In the genomic region with DNA sequence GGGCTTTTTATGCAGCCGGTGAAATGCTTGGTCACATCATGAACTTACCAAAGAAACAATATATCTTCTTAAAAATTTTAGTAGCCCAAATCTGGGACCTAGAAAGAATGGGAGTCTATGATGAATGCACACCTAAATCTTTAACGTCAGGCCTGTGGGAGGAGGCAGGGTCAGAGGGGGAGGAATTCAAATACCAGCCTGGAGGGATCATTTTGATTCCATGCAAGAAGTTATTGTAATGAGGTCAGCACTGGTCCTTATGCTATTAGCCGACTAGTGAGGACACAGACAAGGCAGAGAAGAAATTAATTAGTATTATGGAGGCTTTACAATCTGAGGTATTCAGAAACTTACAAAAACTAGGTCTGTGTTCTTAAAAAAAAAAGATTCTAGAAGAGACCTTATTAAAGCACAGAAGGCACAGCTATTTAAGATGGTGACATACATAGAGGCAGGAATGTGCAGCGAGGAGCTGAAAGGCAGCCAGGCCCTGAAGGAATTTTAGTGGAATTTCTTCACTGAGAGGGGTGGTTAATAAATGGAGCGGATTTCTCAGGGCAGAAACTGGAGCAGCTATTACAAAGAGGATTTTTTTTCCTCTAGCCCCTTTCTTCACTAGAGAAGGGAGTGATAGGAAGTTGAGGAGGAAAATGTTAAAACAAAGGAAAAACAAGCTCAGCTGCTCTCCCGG, we compare ENCODE assay signal across 10 mouse cellular contexts.
DNase-seq lines count a peak whose midpoint lies in the region; ATAC-seq lines count a peak whose summit lies in the region.
"Had no signal": no experiment of that assay in that cellular context is flagged by ENCODE, and none has a peak within 500 bp of the region (broad histone marks: within the 10 kb centered on the region; RNA-seq: fewer than 3 reads in every experiment).

No protein-coding gene starts in this region.

- H3K4me3 ChIP-seq in heart, embryonic 15.5 days: no peak overlapping the region
- H3K4me3 ChIP-seq in kidney, embryonic 16.5 days (ENCODE audit: low read length): no peak overlapping the region
- H3K4me3 ChIP-seq: neural tube, embryonic 12.5 days had no signal

- no peaks in the 10 kb centered on the region for H3K36me3 ChIP-seq in heart, embryonic 15.5 days
- H3K36me3 ChIP-seq in kidney, embryonic 16.5 days (ENCODE audit: insufficient read depth, low read length): no peaks in the 10 kb centered on the region
- H3K36me3 ChIP-seq: neural tube, embryonic 12.5 days had no signal

- WGBS in heart, embryonic 15.5 days: 33% methylated on average over 6 of the region's 6 CpGs
- 20% methylated on average over 6 of the region's 6 CpGs for WGBS in kidney, embryonic 16.5 days

- H3K4me2 ChIP-seq in heart, embryonic 15.5 days: no peak overlapping the region
- H3K4me2 ChIP-seq in kidney, embryonic 16.5 days (replicated peaks; ENCODE audit: low read depth, low read length): no peak overlapping the region
- H3K4me2 ChIP-seq: neural tube, embryonic 12.5 days had no signal

- H3K9ac ChIP-seq in heart, embryonic 15.5 days: no peak overlapping the region
- no peak overlapping the region for H3K9ac ChIP-seq in kidney, embryonic 16.5 days (replicated peaks; ENCODE audit: low read length)
- H3K9ac ChIP-seq: neural tube, embryonic 12.5 days had no signal

- DNase-seq in heart, postnatal 25 days (ENCODE audit: low spot score): no peak
- DNase-seq in Muller cell, postnatal 12 days (ENCODE audit: inconsistent ontology term): peak; percentile 83
- DNase-seq in embryo, embryonic 10.5 days (ENCODE audit: low spot score): peak; percentile 46
- DNase-seq in T-cell, adult 2 months (ENCODE audit: low spot score): no peak
- DNase-seq in c-Kit-positive CD71-positive TER-119-positive erythroid progenitor cells, embryonic 14.5 days (ENCODE audit: low spot score): no peak
- no peak for DNase-seq in thymus, postnatal 10 days (ENCODE audit: low spot score in 2 of 2)

- peak overlapping the region; percentile 50 for H3K27ac ChIP-seq in heart, embryonic 15.5 days
- H3K27ac ChIP-seq in kidney, embryonic 16.5 days (ENCODE audit: low read length): peak overlapping the region; percentile 74; the same call in 1 of the 2 replicates
- H3K27ac ChIP-seq: neural tube, embryonic 12.5 days had no signal

- no peaks in the 10 kb centered on the region for H3K9me3 ChIP-seq in heart, embryonic 15.5 days (replicated peaks)
- no peaks in the 10 kb centered on the region for H3K9me3 ChIP-seq in kidney, embryonic 16.5 days (ENCODE audit: low read length)
- H3K9me3 ChIP-seq: neural tube, embryonic 12.5 days had no signal

- no peaks in the 10 kb centered on the region for H3K27me3 ChIP-seq in heart, embryonic 15.5 days
- H3K27me3 ChIP-seq in kidney, embryonic 16.5 days (ENCODE audit: insufficient read depth, low read length): no peaks in the 10 kb centered on the region
- H3K27me3 ChIP-seq: neural tube, embryonic 12.5 days had no signal

- ATAC-seq in heart, embryonic 15.5 days (replicated peaks; ENCODE audit: insufficient number of reproducible peaks, insufficient read depth, low FRiP score, low read depth): no peak
- peak; percentile 63; the same call in 1 of the 2 replicates for ATAC-seq in kidney, embryonic 16.5 days (ENCODE audit: low FRiP score, low TSS enrichment)
- ATAC-seq: forebrain, embryonic 16.5 days had no signal

- H3K4me1 ChIP-seq in heart, embryonic 15.5 days (replicated peaks): peaks cover 15% of the 10 kb centered on the region
- peaks cover 21% of the 10 kb centered on the region for H3K4me1 ChIP-seq in kidney, embryonic 16.5 days (ENCODE audit: insufficient read depth, low read length)

- intact Hi-C loops in heart, postnatal 25 days (cut with DNase I): no loop called here

Comparison
In these comparisons a context has a peak if more than half of its experiments do, and no peak if none do; other contexts are left out.
1. DNase-seq: peak in Muller cell, postnatal 12 days (single experiment) and embryo, embryonic 10.5 days (single experiment); none in heart, postnatal 25 days (single experiment), T-cell, adult 2 months (single experiment), c-Kit-positive CD71-positive TER-119-positive erythroid progenitor cells, embryonic 14.5 days (single experiment) and thymus, postnatal 10 days (0 of 2).